Mouse (Mus musculus): ENCODE data around the gene Hyal6. TPM values are rescaled to one million over a fixed set of nuclear protein-coding genes. Genes with fewer than 3 reads are reported as not detected.

The Hyal6 gene
- total and polyA plus RNA-seq, 2 experiments = not detected

DNA sequence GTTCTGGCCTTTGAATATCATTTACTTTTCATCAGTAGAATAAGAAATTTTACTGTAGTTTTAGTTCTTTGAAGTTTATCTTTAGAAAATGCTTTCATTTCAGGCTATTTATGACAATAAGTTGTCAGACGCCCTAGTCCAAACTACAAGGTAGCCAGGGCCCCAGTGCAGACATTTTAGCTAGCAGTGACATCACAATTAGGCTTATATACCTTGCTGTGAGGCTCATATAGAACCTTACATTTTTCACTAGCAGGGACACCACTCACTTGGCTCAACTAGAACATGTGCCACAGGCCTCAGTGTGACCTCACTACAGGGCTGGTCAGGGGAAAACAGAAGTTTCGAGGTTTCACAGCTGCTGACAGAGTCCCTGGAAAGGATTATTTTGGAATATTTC lies 25.5 kb upstream of the Hyal6 start:
- Histone ChIP-seq H3K27ac (replicated peaks; ENCODE audit: insufficient read depth, low read depth, low read length) (no peak overlapping the region), H3K79me2 (ENCODE audit: control insufficient read depth, insufficient read depth, low read length) (no peaks in the 10 kb centered on the region), H3K9ac (ENCODE audit: low read depth, low read length) (no peak overlapping the region), H3K36me3 (ENCODE audit: control insufficient read depth, insufficient read depth, low read length) (no peaks in the 10 kb centered on the region), H3K27me3 (ENCODE audit: control insufficient read depth, insufficient read depth, low read length) (no peaks in the 10 kb centered on the region), H3K4me3 (ENCODE audit: insufficient read depth, low read depth, low read length) (no peak overlapping the region), H3K4me1 (ENCODE audit: control insufficient read depth, insufficient read depth, low read length) (no peaks in the 10 kb centered on the region)
- WGBS = 79% methylated on average over 2 of the region's 2 CpGs
- DNase-seq (ENCODE audit: extremely low read depth, low read depth, low spot score) = no peak
- TF ChIP-seq CTCF (IDR thresholded peaks at IDR 0.05; ENCODE audit: low read depth, low read length) = no peak
- TF ChIP-seq POLR2A (IDR thresholded peaks at IDR 0.05; ENCODE audit: extremely low read depth, insufficient read depth, low read length) = no peak

DNA sequence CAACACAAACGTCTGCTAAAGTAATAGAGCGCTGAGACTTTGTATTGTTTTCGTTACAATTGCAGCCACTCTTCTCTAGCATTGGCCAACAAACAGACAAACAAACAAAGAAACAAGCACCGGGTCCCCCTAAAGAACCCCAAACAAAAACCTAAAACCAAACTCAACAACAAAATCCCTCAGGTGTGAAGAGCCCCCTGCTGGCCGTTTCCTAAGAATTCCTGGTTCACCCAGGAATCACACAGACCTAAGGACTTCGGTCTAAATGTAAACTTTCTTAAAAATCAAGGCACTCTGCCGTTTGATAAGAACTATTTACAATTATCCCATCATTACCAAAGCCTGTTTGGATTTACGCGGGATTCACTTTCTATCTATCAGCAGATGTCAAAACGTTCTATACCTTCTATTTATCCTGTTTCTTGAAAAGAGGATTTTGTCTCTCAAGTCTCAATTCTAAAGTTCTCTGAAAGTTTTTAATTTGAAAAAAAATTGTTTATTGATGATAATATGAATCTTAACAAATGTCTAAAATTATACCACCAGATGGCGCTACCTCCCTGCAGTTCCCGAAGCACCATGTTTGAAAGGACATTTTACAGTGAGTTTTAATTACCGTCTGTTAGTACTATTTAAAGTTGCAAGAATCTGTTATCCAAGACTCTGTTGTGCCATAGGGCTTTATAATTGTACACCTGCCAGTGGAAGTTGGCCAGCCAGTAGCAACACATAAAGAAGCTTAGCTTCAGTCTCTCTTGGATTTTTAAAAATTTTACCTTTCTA lies 11.5 kb upstream of the Hyal6 start:
- 18% methylated on average over 13 of the region's 13 CpGs for WGBS
- peak; percentile 69 for TF ChIP-seq CTCF (IDR thresholded peaks at IDR 0.05; ENCODE audit: low read depth, low read length)
- no peak for TF ChIP-seq POLR2A (IDR thresholded peaks at IDR 0.05; ENCODE audit: extremely low read depth, insufficient read depth, low read length)
- H3K4me1 ChIP-seq (ENCODE audit: control insufficient read depth, insufficient read depth, low read length) = peaks cover 1% of the 10 kb centered on the region; the same call in 1 of the 2 replicates
- no peaks in the 10 kb centered on the region for H3K36me3 ChIP-seq (ENCODE audit: control insufficient read depth, insufficient read depth, low read length)
- H3K27ac ChIP-seq (replicated peaks; ENCODE audit: insufficient read depth, low read depth, low read length) = no peak overlapping the region
- no peaks in the 10 kb centered on the region for H3K27me3 ChIP-seq (ENCODE audit: control insufficient read depth, insufficient read depth, low read length)
- DNase-seq (ENCODE audit: extremely low read depth, low read depth, low spot score) = peak; percentile 54
- H3K9ac ChIP-seq (ENCODE audit: low read depth, low read length) = no peak overlapping the region
- H3K4me3 ChIP-seq (ENCODE audit: insufficient read depth, low read depth, low read length) = no peak overlapping the region
- H3K79me2 ChIP-seq (ENCODE audit: control insufficient read depth, insufficient read depth, low read length) = no peaks in the 10 kb centered on the region

GRCm38 (mm10) chr6:24728130-24728529 lies 4.9 kb upstream of the Hyal6 start:
- Histone ChIP-seq H3K27me3 (ENCODE audit: control insufficient read depth, insufficient read depth, low read length) (no peaks in the 10 kb centered on the region), H3K27ac (replicated peaks; ENCODE audit: insufficient read depth, low read depth, low read length) (no peak overlapping the region), H3K79me2 (ENCODE audit: control insufficient read depth, insufficient read depth, low read length) (no peaks in the 10 kb centered on the region), H3K9ac (ENCODE audit: low read depth, low read length) (no peak overlapping the region), H3K4me1 (ENCODE audit: control insufficient read depth, insufficient read depth, low read length) (no peaks in the 10 kb centered on the region), H3K36me3 (ENCODE audit: control insufficient read depth, insufficient read depth, low read length) (no peaks in the 10 kb centered on the region), H3K4me3 (ENCODE audit: insufficient read depth, low read depth, low read length) (no peak overlapping the region)
- WGBS = 86% methylated on average over 1 of the region's 1 CpGs
- TF ChIP-seq CTCF (IDR thresholded peaks at IDR 0.05; ENCODE audit: low read depth, low read length) (no peak), POLR2A (IDR thresholded peaks at IDR 0.05; ENCODE audit: extremely low read depth, insufficient read depth, low read length) (no peak)
- no peak for DNase-seq (ENCODE audit: extremely low read depth, low read depth, low spot score)

GRCm38 (mm10) chr6:24734565-24734964 lies 1.5 kb downstream of the Hyal6 start:
- Histone ChIP-seq H3K36me3 (ENCODE audit: control insufficient read depth, insufficient read depth, low read length) (no peaks in the 10 kb centered on the region), H3K27me3 (ENCODE audit: control insufficient read depth, insufficient read depth, low read length) (no peaks in the 10 kb centered on the region)
- TF ChIP-seq POLR2A (IDR thresholded peaks at IDR 0.05; ENCODE audit: extremely low read depth, insufficient read depth, low read length) (no peak), CTCF (IDR thresholded peaks at IDR 0.05; ENCODE audit: low read depth, low read length) (no peak)

DNA sequence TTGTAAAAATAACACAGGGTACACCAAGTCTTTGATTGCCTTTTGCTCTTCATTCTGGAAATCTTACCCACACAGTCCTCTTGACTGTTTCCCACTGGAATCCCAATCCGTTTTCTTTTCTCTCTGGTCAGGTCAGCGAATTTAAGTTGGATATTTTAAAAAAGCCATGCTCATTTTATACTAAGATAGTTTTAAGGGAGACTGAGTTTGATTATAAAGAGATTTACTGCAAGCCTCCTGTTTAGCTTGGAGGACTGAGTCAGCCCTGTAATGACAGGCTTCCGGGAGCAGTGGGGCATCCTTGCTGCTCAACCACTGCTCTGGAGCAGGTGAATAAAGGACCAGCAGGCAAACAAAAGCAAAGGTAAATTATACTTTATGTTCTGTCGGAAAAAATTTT lies 15.0 kb downstream of the Hyal6 start, which contains the start of gene Hyal4:
Hyal4 (plus strand) TSS at position 301 of the 400 bp plus-strand sequence.
- H3K4me3 ChIP-seq (ENCODE audit: insufficient read depth, low read depth, low read length) = no peak within 1 kb of the TSS
- H3K9ac ChIP-seq (ENCODE audit: low read depth, low read length) = no peak within 1 kb of the TSS
- WGBS = 76% methylated on average over 4 of the region's 4 CpGs
- no peak within 1 kb of the TSS for H3K27ac ChIP-seq (replicated peaks; ENCODE audit: insufficient read depth, low read depth, low read length)
- TF ChIP-seq POLR2A (IDR thresholded peaks at IDR 0.05; ENCODE audit: extremely low read depth, insufficient read depth, low read length) (no peak), CTCF (IDR thresholded peaks at IDR 0.05; ENCODE audit: low read depth, low read length) (no peak)
- no peaks in the 10 kb centered on the region for H3K4me1 ChIP-seq (ENCODE audit: control insufficient read depth, insufficient read depth, low read length)
- H3K79me2 ChIP-seq (ENCODE audit: control insufficient read depth, insufficient read depth, low read length) = no peaks in the 10 kb centered on the region
- H3K36me3 ChIP-seq (ENCODE audit: control insufficient read depth, insufficient read depth, low read length) = no peaks in the 10 kb centered on the region
- no peaks in the 10 kb centered on the region for H3K27me3 ChIP-seq (ENCODE audit: control insufficient read depth, insufficient read depth, low read length)
- DNase-seq (ENCODE audit: extremely low read depth, low read depth, low spot score) = no peak

More at GRCm38 (mm10) chr6:24734565-24734964, 1.5 kb downstream of the Hyal6 start:
- no peak for DNase-seq (ENCODE audit: extremely low read depth, low read depth, low spot score)
- no peak overlapping the region for H3K9ac ChIP-seq (ENCODE audit: low read depth, low read length)
- no peaks in the 10 kb centered on the region for H3K79me2 ChIP-seq (ENCODE audit: control insufficient read depth, insufficient read depth, low read length)
- no peak overlapping the region for H3K4me3 ChIP-seq (ENCODE audit: insufficient read depth, low read depth, low read length)
- H3K4me1 ChIP-seq (ENCODE audit: control insufficient read depth, insufficient read depth, low read length) = no peaks in the 10 kb centered on the region
- WGBS = 81% methylated on average over 6 of the region's 6 CpGs
- no peak overlapping the region for H3K27ac ChIP-seq (replicated peaks; ENCODE audit: insufficient read depth, low read depth, low read length)

- H3K27ac ChIP-seq (replicated peaks; ENCODE audit: insufficient read depth, low read depth, low read length) = no peak overlapping the region
- WGBS = 93% methylated on average over 3 of the region's 3 CpGs
- DNase-seq (ENCODE audit: extremely low read depth, low read depth, low spot score) = no peak
- no peak overlapping the region for H3K9ac ChIP-seq (ENCODE audit: low read depth, low read length)
- no peaks in the 10 kb centered on the region for H3K36me3 ChIP-seq (ENCODE audit: control insufficient read depth, insufficient read depth, low read length)
- no peaks in the 10 kb centered on the region for H3K27me3 ChIP-seq (ENCODE audit: control insufficient read depth, insufficient read depth, low read length)
- no peak overlapping the region for H3K4me3 ChIP-seq (ENCODE audit: insufficient read depth, low read depth, low read length)
- H3K79me2 ChIP-seq (ENCODE audit: control insufficient read depth, insufficient read depth, low read length) = no peaks in the 10 kb centered on the region
- H3K4me1 ChIP-seq (ENCODE audit: control insufficient read depth, insufficient read depth, low read length) = no peaks in the 10 kb centered on the region
- TF ChIP-seq CTCF (IDR thresholded peaks at IDR 0.05; ENCODE audit: low read depth, low read length) (no peak), POLR2A (IDR thresholded peaks at IDR 0.05; ENCODE audit: extremely low read depth, insufficient read depth, low read length) (no peak)
Observed at GRCm38 (mm10) chr6:24759281-24759680, 26.2 kb downstream of the Hyal6 start.
